10 mouse cellular contexts compared by ENCODE assay signal in the genomic region with DNA sequence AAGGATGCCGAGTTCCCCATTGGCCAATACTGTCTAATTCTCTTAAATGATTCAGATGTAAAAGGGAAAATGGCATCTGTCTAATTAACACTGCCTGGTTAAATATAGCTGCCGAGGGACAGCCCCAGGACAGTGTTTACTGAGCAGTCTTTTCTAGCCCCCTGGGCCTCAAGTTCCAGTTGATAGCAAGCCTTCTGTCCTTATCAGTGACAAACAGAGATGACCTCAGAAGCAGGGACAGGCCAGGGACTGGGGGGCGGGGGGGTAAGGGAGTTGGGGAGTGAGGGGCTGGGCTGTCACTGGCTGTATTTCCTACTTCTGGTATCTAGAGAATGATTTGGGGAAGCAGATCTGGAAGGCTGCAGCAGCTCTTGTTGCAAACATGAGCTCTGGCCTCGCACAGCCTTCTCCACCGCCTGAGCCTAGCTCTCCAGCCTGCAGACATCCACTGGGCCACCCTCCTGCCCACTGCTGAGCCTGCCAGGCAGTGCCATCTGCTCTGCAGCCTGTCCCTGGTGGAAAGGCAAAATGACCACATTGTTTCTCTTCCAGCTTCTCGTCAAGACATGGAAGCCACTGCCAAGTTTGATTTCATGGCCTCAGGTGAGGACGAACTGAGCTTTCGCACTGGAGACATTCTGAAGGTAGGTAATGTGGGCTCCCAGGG. TPM values are rescaled to one million over a fixed set of nuclear protein-coding genes. Genes with fewer than 3 reads are reported as not detected.
A peak's percentile ranks its signal among the peaks of the same experiment; 100 is the strongest.
DNase-seq lines count a peak whose midpoint lies in the region; ATAC-seq and TF ChIP-seq lines count a peak whose summit lies in the region.
"Had no signal": no experiment of that assay in that cellular context is flagged by ENCODE, and none has a peak within 500 bp of the region (broad histone marks: within the 10 kb centered on the region; RNA-seq: fewer than 3 reads in every experiment).

No protein-coding gene starts in this region.

- H3K9me3 ChIP-seq in forebrain, embryonic 14.5 days (replicated peaks; ENCODE audit: control insufficient read depth, low read length) = no peaks in the 10 kb centered on the region
- no peaks in the 10 kb centered on the region for H3K9me3 ChIP-seq in forebrain, embryonic 15.5 days
- H3K9me3 ChIP-seq in stomach, embryonic 14.5 days (ENCODE audit: control insufficient read depth, low read depth, low read length) = no peaks in the 10 kb centered on the region
- H3K9me3 ChIP-seq in stomach, postnatal 0 days (ENCODE audit: control insufficient read depth, low read length) = no peaks in the 10 kb centered on the region
- no peaks in the 10 kb centered on the region for H3K9me3 ChIP-seq in limb, embryonic 13.5 days

- peak overlapping the region; percentile 21; the same call in 1 of the 2 replicates for H3K27ac ChIP-seq in forebrain, embryonic 14.5 days (ENCODE audit: low read depth, low read length)
- no peak overlapping the region for H3K27ac ChIP-seq in forebrain, embryonic 15.5 days (replicated peaks)
- no peak overlapping the region for H3K27ac ChIP-seq in stomach, embryonic 14.5 days (ENCODE audit: low read length)
- no peak overlapping the region for H3K27ac ChIP-seq in stomach, postnatal 0 days (replicated peaks)
- no peak overlapping the region for H3K27ac ChIP-seq in limb, embryonic 13.5 days
- H3K27ac ChIP-seq: macrophage had no signal

- no peak for TF ChIP-seq CTCF in stomach, postnatal 0 days (IDR thresholded peaks at IDR 0.05; ENCODE audit: low read depth)

- no peak for DNase-seq in forebrain, embryonic 14.5 days (ENCODE audit: low spot score)
- no peak for DNase-seq in stomach, postnatal 0 days (ENCODE audit: low spot score)
- no peak for DNase-seq in urinary bladder, postnatal 36 days (ENCODE audit: low spot score in 2 of 2)
- no peak for DNase-seq in embryo, embryonic 11 days
- no peak for DNase-seq in frontal cortex, postnatal 25 days (ENCODE audit: low spot score in 2 of 2)

- H3K9ac ChIP-seq in forebrain, embryonic 14.5 days (ENCODE audit: low read length) = no peak overlapping the region
- H3K9ac ChIP-seq in forebrain, embryonic 15.5 days (replicated peaks) = no peak overlapping the region
- H3K9ac ChIP-seq in stomach, embryonic 14.5 days (replicated peaks; ENCODE audit: low read depth, low read length) = no peak overlapping the region
- no peak overlapping the region for H3K9ac ChIP-seq in stomach, postnatal 0 days (ENCODE audit: low read length)
- no peak overlapping the region for H3K9ac ChIP-seq in limb, embryonic 13.5 days

- no peaks in the 10 kb centered on the region for H3K36me3 ChIP-seq in forebrain, embryonic 14.5 days (ENCODE audit: control insufficient read depth, insufficient read depth, low read length)
- no peaks in the 10 kb centered on the region for H3K36me3 ChIP-seq in forebrain, embryonic 15.5 days
- H3K36me3 ChIP-seq in stomach, embryonic 14.5 days (ENCODE audit: control insufficient read depth, insufficient read depth, low read length) = no peaks in the 10 kb centered on the region
- H3K36me3 ChIP-seq in stomach, postnatal 0 days (ENCODE audit: control insufficient read depth, insufficient read depth, low read length) = no peaks in the 10 kb centered on the region
- H3K36me3 ChIP-seq in limb, embryonic 13.5 days = no peaks in the 10 kb centered on the region

- TF ChIP-seq EP300 in stomach, postnatal 0 days (optimal IDR thresholded peaks at IDR 0.05) = no peak

- WGBS in forebrain, embryonic 14.5 days = 71% methylated on average over 8 of the region's 8 CpGs
- WGBS in forebrain, embryonic 15.5 days = 67% methylated on average over 8 of the region's 8 CpGs
- 48% methylated on average over 8 of the region's 8 CpGs for WGBS in stomach, embryonic 14.5 days
- WGBS in stomach, postnatal 0 days = 62% methylated on average over 8 of the region's 8 CpGs
- 63% methylated on average over 8 of the region's 8 CpGs for WGBS in limb, embryonic 13.5 days

- H3K27me3 ChIP-seq in forebrain, embryonic 14.5 days (replicated peaks; ENCODE audit: control insufficient read depth, insufficient read depth, low read length) = no peaks in the 10 kb centered on the region
- H3K27me3 ChIP-seq in forebrain, embryonic 15.5 days = no peaks in the 10 kb centered on the region
- no peaks in the 10 kb centered on the region for H3K27me3 ChIP-seq in stomach, embryonic 14.5 days (ENCODE audit: control insufficient read depth, insufficient read depth, low read length)
- no peaks in the 10 kb centered on the region for H3K27me3 ChIP-seq in stomach, postnatal 0 days (ENCODE audit: control insufficient read depth, insufficient read depth, low read length)
- H3K27me3 ChIP-seq in limb, embryonic 13.5 days = peaks cover 9% of the 10 kb centered on the region

- no peak overlapping the region for H3K4me3 ChIP-seq in forebrain, embryonic 14.5 days (ENCODE audit: low read depth, low read length)
- no peak overlapping the region for H3K4me3 ChIP-seq in forebrain, embryonic 15.5 days
- no peak overlapping the region for H3K4me3 ChIP-seq in stomach, embryonic 14.5 days (ENCODE audit: low read depth, low read length)
- no peak overlapping the region for H3K4me3 ChIP-seq in stomach, postnatal 0 days (ENCODE audit: low read depth, low read length)
- H3K4me3 ChIP-seq in limb, embryonic 13.5 days = no peak overlapping the region

- ATAC-seq in forebrain, embryonic 14.5 days = no peak
- no peak for ATAC-seq in forebrain, embryonic 15.5 days (replicated peaks)
- peak; percentile 49; the same call in 1 of the 2 replicates for ATAC-seq in stomach, embryonic 14.5 days (ENCODE audit: insufficient number of reproducible peaks, insufficient read depth, low FRiP score, low read depth)
- ATAC-seq in stomach, postnatal 0 days (ENCODE audit: low FRiP score, low TSS enrichment) = no peak
- peak; percentile 36; the same call in 1 of the 2 replicates for ATAC-seq in limb, embryonic 13.5 days (ENCODE audit: low FRiP score, low read depth)

- H3K4me1 ChIP-seq in forebrain, embryonic 14.5 days (ENCODE audit: control insufficient read depth, insufficient read depth, low read length) = no peaks in the 10 kb centered on the region
- no peaks in the 10 kb centered on the region for H3K4me1 ChIP-seq in forebrain, embryonic 15.5 days
- no peaks in the 10 kb centered on the region for H3K4me1 ChIP-seq in stomach, embryonic 14.5 days (ENCODE audit: control insufficient read depth, insufficient read depth, low read length)
- no peaks in the 10 kb centered on the region for H3K4me1 ChIP-seq in stomach, postnatal 0 days (replicated peaks; ENCODE audit: control insufficient read depth, insufficient read depth)
- 0 out of 2 replicates have a peak, but pooled peaks cover 3% of the 10 kb centered on the region for H3K4me1 ChIP-seq in limb, embryonic 13.5 days

- H3K4me2 ChIP-seq in forebrain, embryonic 14.5 days (ENCODE audit: low read length) = no peak overlapping the region
- H3K4me2 ChIP-seq in forebrain, embryonic 15.5 days (replicated peaks) = no peak overlapping the region
- H3K4me2 ChIP-seq in stomach, embryonic 14.5 days (replicated peaks; ENCODE audit: low read depth, low read length) = no peak overlapping the region
- no peak overlapping the region for H3K4me2 ChIP-seq in stomach, postnatal 0 days (replicated peaks; ENCODE audit: low read depth)
- H3K4me2 ChIP-seq in limb, embryonic 13.5 days (replicated peaks) = no peak overlapping the region

RNA-seq across cellular contexts. Expression of gene Fam83f, which starts 48.3 kb away (rescaled TPM):
- not detected in 2 replicates for polyA plus RNA-seq in forebrain, embryonic 14.5 days (2014; fragmentation: Nextera tagmentation; extraction: Ambion mirVana)
- polyA plus RNA-seq in forebrain, embryonic 15.5 days (2015; fragmentation: Nextera tagmentation; extraction: Ambion mirVana) = 0.05 and 0.15 TPM in 2 replicates
- polyA plus RNA-seq in stomach, embryonic 14.5 days (2014; fragmentation: Nextera tagmentation; extraction: Ambion mirVana) = 6.9 and 9.3 TPM in 2 replicates
- 20.5 and 24.3 TPM in 2 replicates for polyA plus RNA-seq in stomach, postnatal 0 days (2015; fragmentation: Nextera tagmentation; extraction: Ambion mirVana)
- polyA plus RNA-seq in limb, embryonic 13.5 days (2015; fragmentation: Nextera tagmentation; extraction: Ambion mirVana) = 1.5 and 1.6 TPM in 2 replicates

RNA-seq across cellular contexts. Expression of gene Grap2, which starts 50.9 kb away (rescaled TPM):
- polyA plus RNA-seq in forebrain, embryonic 14.5 days (2014; fragmentation: Nextera tagmentation; extraction: Ambion mirVana) = 0.24 and 0.32 TPM in 2 replicates
- polyA plus RNA-seq in forebrain, embryonic 15.5 days (2015; fragmentation: Nextera tagmentation; extraction: Ambion mirVana) = 0.09 TPM in 1 of 2 replicates, not detected in the other
- 0.57 and 0.97 TPM in 2 replicates for polyA plus RNA-seq in stomach, embryonic 14.5 days (2014; fragmentation: Nextera tagmentation; extraction: Ambion mirVana)
- polyA plus RNA-seq in stomach, postnatal 0 days (2015; fragmentation: Nextera tagmentation; extraction: Ambion mirVana) = 0.15 and 0.22 TPM in 2 replicates
- polyA plus RNA-seq in limb, embryonic 13.5 days (2015; fragmentation: Nextera tagmentation; extraction: Ambion mirVana) = 0.93 and 1.2 TPM in 2 replicates

RNA-seq across cellular contexts. Expression of gene Enthd1, which starts 58.3 kb away (rescaled TPM):
- polyA plus RNA-seq in forebrain, embryonic 14.5 days (2014; fragmentation: Nextera tagmentation; extraction: Ambion mirVana) = not detected in 2 replicates
- polyA plus RNA-seq in forebrain, embryonic 15.5 days (2015; fragmentation: Nextera tagmentation; extraction: Ambion mirVana) = not detected in 2 replicates
- polyA plus RNA-seq in stomach, embryonic 14.5 days (2014; fragmentation: Nextera tagmentation; extraction: Ambion mirVana) = not detected in 2 replicates
- polyA plus RNA-seq in stomach, postnatal 0 days (2015; fragmentation: Nextera tagmentation; extraction: Ambion mirVana) = not detected in 2 replicates
- polyA plus RNA-seq in limb, embryonic 13.5 days (2015; fragmentation: Nextera tagmentation; extraction: Ambion mirVana) = not detected in 2 replicates
- polyA plus RNA-seq: macrophage; small intestine, adult 2 months had no signal

Comparison
In these comparisons a context has a peak if more than half of its experiments do, and no peak if none do; other contexts are left out.
1. ATAC-seq: peak in stomach, embryonic 14.5 days (single experiment) and limb, embryonic 13.5 days (single experiment); none in forebrain, embryonic 14.5 days (single experiment), forebrain, embryonic 15.5 days (single experiment) and stomach, postnatal 0 days (single experiment).